Mouse (Mus musculus): ENCODE data around the gene Rnf220.

GRCm38 (mm10) chr4:117438064-117438463 lies 58.8 kb downstream of the Rnf220 start:
- no peak for TF ChIP-seq CHD2 (IDR thresholded peaks at IDR 0.05; ENCODE audit: low read length)
- no peak for TF ChIP-seq CTCF (conservative IDR thresholded peaks at IDR 0.05 in 1 of 2, IDR thresholded peaks at IDR 0.05 in 1 of 2; ENCODE audit: low read depth in 2 of 2, low read length in 2 of 2)
- TF ChIP-seq ETS1 (conservative IDR thresholded peaks at IDR 0.05; ENCODE audit: low read depth, low read length), result no peak
- TF ChIP-seq CHD1 (IDR thresholded peaks at IDR 0.05; ENCODE audit: low read depth, low read length), result no peak
- no peak for TF ChIP-seq MYC (IDR thresholded peaks at IDR 0.05; ENCODE audit: low read depth, low read length)
- no peak for TF ChIP-seq ZC3H11A (IDR thresholded peaks at IDR 0.05; ENCODE audit: low read depth, low read length)
- no peak for TF ChIP-seq MAX (IDR thresholded peaks at IDR 0.05; ENCODE audit: low read length)
- no peak for TF ChIP-seq EP300 (IDR thresholded peaks at IDR 0.05; ENCODE audit: low read length)
- TF ChIP-seq USF2 (conservative IDR thresholded peaks at IDR 0.05; ENCODE audit: low read depth, low read length), result no peak
- TF ChIP-seq POLR2A (IDR thresholded peaks at IDR 0.05; ENCODE audit: low read depth, low read length), result no peak
- no peak for TF ChIP-seq PAX5 (IDR thresholded peaks at IDR 0.05; ENCODE audit: low read length)
- no peak for TF ChIP-seq ELF1 (IDR thresholded peaks at IDR 0.05; ENCODE audit: low read depth, low read length)
- no peak for TF ChIP-seq MAFK (IDR thresholded peaks at IDR 0.05; ENCODE audit: insufficient replicate concordance, low read length)

Data from CH12.LX (cell line).